Mouse (Mus musculus) retina, postnatal 7 days (tissue): ENCODE data around the gene Neo1.
"Not testable (repeated sequence)": the region's sequence is repeated elsewhere in the genome, so short reads cannot be mapped to it uniquely, and the experiment has no call there.

Source experiments
- DNase-seq: peaks from one replicate; pipeline ENCODE4 v3.0.0-alpha.2; 2012; ENCODE audit warnings: low read depth, low spot score

The Neo1 gene

GRCm38 (mm10) chr9:59013365-59013764 is 22.9 kb downstream of the Neo1 start:
- peak; percentile 51 for DNase-seq

GRCm38 (mm10) chr9:58989255-58989928 is 46.8 kb downstream of the Neo1 start:
- no peak for DNase-seq

DNA sequence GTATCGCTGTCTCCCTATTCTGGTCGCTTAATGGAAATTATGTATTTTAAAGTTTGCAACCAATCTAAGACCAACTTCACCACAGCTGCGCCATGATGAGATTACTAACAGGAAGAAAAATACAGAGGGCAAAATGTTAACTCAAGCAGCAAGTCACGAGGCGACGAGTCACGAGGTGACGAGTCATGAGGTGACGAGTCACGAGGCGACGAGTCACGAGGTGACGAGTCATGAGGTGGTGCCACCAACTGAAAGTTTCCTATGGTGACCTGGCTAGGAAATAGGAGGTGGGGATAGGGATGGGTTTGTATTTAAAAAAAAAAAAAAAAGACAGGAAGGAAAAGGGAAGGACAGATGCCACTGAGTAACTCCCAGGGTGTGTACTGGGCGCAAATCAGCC is 57.2 kb downstream of the Neo1 start:
- no peak for DNase-seq

DNA sequence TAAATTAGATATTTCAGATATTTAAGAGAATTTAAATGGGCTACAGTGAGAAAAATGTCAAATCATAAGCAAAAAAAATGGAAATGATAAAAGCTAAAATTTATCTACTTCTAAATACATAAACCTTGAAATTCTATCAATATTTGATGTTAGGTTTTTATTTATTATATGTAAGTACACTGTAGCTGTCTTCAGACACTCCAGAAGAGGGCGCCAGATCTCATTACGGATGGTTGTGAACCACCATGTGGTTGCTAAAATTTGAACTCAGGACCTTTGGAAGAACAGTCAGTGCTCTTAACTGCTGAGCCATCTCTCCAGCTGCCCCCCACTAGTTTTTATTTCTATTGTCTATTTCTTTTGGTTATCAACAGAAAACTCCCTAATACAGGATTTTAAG is 65.1 kb downstream of the Neo1 start:
- DNase-seq: not testable (repeated sequence)

DNA sequence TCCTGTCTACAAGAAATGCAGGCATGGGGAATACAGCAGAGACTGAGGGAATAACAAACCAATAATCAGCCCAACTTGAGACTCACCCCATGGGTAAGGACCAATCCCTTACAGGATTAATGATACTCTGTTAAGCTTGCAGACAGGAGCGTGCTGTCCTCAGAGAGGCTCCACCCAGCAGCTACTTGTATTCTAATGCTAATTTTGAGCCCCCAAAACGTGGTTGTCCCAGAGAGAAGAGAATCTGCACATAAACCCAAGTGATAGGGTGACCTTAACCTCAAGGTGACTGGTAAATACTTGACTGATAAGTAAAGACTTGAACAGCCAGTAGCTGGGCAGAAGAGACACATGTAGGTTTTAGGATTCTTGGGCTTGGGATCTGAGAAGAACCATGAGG is 68.9 kb downstream of the Neo1 start:
- DNase-seq: no peak

DNA sequence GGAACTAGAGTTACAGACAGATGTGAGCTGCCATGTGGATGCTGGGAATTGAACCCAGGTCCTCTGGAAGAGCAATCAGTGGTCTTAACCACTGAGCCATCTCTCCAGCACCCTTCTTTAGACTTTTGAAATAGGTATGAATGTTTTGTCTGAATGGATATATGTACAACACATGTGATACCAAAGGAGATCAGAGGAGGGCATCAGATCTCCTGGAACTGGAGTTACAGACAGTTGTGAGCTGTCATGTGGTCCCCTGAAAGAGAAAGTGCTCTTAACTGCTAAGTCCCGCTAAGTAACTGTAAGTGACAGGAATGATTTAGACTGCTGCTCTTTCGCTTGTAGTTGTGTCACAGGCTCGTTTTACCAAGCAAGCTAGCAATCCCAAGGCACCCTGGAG is 80.7 kb downstream of the Neo1 start:
- no peak for DNase-seq

- not testable (repeated sequence) for DNase-seq
Observed at GRCm38 (mm10) chr9:58945910-58946309, 90.3 kb downstream of the Neo1 start.

GRCm38 (mm10) chr9:58934776-58935175 is 101.5 kb downstream of the Neo1 start:
- DNase-seq: no peak

DNA sequence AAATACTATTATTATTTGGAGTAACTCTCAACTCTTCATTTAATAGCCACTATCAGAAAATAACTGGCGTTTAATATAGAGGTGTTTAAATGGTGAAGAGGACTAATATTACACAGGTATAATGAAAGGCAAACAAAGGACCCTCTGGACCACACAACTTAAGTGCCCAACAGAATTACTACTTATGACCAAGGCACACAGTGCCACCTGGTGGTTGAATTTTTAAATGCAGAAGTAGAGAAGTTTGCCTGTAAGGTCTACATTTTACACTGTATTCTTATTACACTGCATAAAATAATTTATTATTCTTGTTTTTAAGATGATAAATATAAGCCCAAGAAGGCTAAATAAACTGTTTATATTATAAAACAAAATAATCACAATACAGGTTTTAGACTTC is 108.1 kb downstream of the Neo1 start:
- peak; percentile 45 for DNase-seq

DNA sequence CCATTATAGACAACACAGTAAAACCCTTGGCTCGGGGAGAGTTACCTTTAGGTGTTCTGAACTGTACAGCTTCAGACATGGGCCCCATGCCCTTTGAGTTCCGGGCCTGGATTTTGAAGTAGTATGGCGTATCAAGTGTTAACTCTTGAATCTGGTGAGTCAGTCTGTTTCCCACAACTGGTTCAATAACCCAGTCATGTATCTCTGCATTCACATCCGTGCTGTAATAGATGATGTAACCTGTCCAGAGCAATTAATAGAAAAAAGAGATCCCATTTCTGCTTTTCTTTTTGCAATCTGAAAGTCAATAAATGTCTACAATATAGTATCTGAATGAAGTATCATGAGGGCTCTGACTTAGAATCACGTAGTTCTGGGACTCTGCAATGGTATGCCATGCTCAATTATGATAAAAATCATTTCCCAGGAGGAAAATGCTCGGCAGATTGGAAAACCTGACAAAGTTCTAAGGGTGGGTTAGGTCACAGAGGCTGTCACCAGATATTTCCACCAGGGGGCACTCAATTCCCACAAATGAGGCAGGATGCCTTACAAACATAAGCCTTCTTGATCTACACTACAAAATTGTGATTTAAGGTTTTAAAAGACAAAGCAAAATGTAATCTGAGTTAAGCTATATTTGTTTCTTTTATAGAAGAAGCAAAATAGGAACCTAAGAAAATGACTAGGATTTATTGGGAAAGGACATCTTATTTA is 133.2 kb downstream of the Neo1 start:
- DNase-seq: peak; percentile 60

DNA sequence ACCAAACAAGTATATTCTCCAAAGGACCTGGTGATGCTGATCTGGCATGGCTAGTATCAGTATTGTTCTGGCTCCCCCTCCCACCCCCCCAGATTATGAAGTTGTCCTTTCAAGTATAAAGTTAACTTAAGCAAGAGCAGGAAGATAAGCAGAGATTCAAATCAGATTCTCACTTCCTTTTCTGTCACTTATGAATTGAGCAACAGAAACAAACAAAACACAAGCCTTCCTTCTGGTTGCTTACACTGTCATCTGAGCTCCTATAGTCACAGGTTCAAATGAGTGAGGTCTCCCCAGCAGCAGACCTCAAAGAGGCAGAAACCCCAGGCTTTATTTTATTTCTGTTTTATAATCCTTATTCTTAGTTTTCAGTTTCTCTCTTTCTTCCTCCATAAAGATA is 136.6 kb downstream of the Neo1 start:
- no peak for DNase-seq

DNA sequence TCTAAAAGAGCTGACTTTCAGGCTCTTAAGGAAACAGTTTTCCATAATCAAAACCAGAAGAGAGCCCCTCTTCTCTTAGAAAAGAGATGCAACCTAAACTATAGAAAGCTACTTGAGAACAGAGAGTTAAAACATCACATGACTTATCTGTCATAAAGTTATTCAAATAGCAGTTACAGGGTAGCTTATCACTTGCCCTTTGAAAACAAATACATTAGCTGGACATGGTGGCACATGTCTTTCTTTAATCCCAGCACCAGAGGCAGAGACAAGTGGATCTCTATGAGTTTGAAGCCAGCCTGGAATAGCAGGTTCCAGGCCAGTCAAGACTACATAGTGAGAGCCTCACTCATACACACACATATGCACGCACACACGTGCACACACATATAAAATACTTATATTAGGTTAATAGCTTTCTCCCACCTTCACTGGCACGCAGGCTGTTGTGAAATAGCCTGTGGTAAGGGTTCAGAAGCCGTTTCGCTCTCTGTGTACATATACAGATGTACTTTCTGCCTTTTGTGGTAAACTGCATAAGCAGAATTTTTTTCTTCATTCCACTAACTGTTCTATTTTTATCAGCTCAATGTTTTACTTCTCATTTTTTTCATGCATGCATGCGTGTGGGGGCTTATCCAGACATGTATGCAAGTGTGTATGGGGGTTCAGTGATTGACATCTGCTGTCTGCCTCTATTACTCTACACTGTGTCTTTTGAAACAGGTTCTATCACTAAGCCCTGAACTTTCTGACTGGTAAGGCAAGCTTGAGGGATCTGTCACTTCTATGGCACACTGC is 144.2 kb downstream of the Neo1 start:
- no peak for DNase-seq

GRCm38 (mm10) chr9:58890893-58891292 is 145.3 kb downstream of the Neo1 start:
- DNase-seq: no peak

DNA sequence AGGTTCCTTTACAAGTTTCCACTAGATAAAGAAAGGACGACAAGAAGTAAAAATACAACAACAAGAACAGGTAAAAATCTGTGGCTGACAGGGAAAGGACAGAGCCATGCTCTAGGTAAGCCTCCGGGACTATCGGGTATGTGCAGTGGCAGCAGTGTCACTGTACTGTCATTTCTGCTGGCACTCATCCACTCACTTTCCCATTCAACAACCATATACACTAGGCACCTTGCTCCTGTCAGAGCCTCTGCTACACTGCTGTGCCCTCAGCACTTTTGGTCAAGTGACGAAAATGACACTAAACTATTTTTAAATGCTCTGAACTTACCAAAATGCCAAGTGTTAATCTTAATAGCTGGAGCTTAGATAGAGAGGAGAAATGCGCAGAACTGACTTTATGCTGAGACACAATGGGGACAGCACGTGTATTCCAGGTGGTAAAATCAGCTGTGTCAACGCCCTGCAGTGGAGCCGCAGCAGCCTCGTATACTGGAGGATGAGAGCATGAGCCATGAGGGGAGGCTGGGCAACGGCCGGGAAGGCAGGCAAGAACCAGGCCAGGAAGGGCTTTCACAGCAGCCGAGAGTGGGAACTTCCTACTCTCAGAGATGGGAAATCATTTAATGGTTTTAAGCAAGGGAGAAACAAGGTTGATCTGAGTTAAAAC is 146.3 kb downstream of the Neo1 start:
- DNase-seq: no peak

DNA sequence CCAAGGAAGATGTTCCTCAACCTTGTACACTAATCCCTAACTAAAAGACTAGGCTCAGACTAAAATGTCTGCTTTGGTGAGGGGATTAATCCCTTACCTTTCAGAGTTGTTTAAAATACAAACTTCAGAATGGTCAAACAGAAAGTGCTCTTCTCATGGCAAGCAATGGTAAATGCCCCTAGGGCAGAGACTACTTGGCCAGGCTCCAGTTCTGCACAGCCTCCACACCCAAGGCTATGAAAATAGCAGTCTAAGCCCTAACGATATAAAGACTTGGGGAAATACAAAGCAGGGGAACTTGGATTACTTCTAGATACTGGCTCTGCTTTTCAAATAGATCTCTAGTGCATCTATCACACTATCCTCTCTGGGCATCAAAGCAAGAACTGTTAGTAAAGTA is 153.6 kb downstream of the Neo1 start:
- DNase-seq: no peak

DNA sequence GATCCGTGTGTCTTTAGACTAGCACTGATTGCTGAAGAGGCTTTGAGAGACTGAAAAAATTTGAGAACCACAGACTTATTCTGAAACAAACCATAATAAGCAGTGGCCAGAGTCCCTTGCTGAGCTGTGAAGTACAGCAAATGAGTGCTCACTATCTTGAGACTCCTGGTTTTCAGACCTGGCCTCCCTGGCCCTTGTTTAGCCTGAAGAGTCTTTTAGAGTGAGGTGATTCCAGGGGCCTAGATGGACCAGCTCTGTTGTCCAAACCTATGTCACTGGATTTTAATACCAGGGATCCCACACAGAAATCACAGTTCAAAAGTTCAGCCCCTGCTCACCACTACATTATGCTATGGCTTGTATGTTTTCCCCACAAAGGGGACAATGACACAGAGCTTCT is 156.4 kb downstream of the Neo1 start:
- DNase-seq: no peak

DNA sequence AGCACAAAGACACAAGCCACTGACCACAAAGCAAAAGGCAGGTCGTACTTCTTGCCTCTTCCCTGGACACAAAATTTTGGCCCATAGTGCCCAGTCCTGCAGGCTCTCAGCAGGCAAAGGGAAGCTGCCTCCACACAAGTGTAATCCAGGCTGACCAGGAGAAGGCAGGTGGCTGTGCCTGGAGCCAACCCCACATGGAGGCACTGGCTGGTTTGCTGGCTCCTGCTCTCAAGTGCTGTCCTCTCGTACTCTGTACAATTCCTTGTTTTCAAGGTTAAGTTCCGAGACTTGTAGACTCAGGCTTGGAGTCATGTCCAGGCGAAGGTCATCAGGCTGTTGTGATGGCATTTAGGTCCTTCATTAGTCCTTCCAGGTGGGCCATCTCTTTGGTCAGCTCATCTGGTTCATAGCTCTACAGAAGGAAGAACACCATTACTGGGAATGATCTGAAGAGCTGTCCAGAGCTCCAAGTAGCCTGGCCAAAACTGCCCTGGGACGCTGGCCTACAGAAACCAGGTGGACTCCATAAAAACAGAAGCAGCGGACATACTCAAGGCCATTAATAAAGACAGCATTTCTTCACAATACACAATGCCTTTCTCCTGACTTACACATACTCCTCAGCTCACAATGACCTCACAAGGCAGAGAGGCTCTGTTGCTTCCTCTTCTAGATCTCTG is 159.2 kb downstream of the Neo1 start:
- DNase-seq: no peak

DNA sequence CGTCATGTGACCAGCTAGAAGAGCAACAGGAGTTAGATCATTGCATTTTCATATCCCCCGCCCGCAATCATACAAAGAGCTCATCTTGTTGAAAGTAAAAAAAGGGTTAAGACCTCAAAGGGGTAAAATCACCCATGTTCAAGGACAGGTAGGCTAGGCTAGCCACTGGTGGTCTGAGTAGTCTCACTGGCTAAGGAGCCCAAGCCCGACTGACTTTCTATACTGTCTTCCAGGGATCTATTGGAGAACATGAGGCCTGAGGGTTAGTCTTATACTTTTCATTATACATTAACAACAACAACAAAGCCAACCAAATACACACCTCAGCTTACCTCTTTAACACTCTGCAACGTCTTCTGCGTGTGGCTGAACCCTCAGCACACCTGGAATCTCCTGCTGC is 160.8 kb downstream of the Neo1 start:
- DNase-seq: no peak

- DNase-seq: no peak
Observed at GRCm38 (mm10) chr9:58874354-58874753, 161.9 kb downstream of the Neo1 start.

DNA sequence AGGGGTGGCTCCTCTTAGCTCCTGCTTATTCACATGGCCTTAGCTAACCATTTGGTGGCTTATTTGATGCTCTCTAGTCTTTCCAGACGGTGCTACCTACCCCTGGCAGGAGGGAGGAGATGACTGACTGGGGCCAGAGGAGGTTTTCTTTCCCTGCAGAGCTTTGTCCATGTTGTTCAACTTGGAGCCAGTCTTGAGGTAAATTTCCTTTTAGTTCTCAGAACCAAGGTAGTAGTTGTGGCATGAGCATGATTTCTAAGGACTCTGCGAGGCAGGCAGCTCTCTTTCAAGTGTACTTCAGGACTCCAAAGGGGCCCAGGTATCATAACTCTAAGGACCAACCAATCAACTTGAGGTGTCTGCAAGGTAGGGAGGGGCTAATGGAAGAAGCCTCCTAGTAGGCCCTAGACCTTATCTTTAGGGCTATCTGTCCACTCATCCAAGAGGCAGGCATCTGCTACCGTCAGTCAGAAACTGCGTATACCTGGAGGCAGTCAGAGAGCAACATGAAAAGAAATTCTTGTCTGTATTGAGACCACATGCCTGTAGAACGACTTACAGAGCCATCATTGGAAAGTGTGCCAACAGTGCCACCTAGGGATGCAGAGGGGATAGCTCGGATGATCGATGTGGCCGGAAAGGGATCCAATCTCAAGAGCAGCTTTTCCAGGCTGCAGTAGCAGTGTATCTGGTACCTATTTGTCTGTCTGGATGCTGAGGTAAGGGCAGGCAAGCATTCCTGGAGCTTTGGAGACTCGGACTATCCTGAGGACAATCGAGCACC is 162.5 kb downstream of the Neo1 start:
- peak; percentile 65 for DNase-seq

- DNase-seq: no peak
Observed at GRCm38 (mm10) chr9:58871141-58871540, 165.1 kb downstream of the Neo1 start.
